ENCODE assay signal across 13 mouse cellular contexts in genomic region chrX:48108394-48109315, GRCm38 (mm10). TPM values are rescaled to one million over a fixed set of nuclear protein-coding genes. Genes with fewer than 3 reads are reported as not detected.
DNase-seq lines count a peak whose midpoint lies in the region; ATAC-seq and TF ChIP-seq lines count a peak whose summit lies in the region.
"Had no signal": no experiment of that assay in that cellular context is flagged by ENCODE, and none has a peak within 500 bp of the region (broad histone marks: within the 10 kb centered on the region; RNA-seq: fewer than 3 reads in every experiment).

Gene Xpnpep2 (plus strand): TSS chrX:48108725.

- H3K9ac ChIP-seq in hindbrain, embryonic 16.5 days (ENCODE audit: low read depth, low read length), result no peak within 1 kb of the TSS
- H3K9ac ChIP-seq in embryonic facial prominence, embryonic 11.5 days (replicated peaks; ENCODE audit: low read length), result no peak within 1 kb of the TSS
- no peak within 1 kb of the TSS for H3K9ac ChIP-seq in kidney, embryonic 14.5 days (ENCODE audit: low read depth, low read length)

- no peaks in the 10 kb centered on the region for H3K36me3 ChIP-seq in hindbrain, embryonic 10.5 days
- no peaks in the 10 kb centered on the region for H3K36me3 ChIP-seq in hindbrain, embryonic 16.5 days (ENCODE audit: control insufficient read depth, insufficient read depth, low read length)
- no peaks in the 10 kb centered on the region for H3K36me3 ChIP-seq in embryonic facial prominence, embryonic 11.5 days (replicated peaks; ENCODE audit: control insufficient read depth, insufficient read depth, low read depth, low read length)
- no peaks in the 10 kb centered on the region for H3K36me3 ChIP-seq in kidney, embryonic 14.5 days (ENCODE audit: control insufficient read depth, insufficient read depth, low read length)
- no peaks in the 10 kb centered on the region for H3K36me3 ChIP-seq in myocyte (ENCODE audit: control insufficient read depth, insufficient read depth)

- no peaks in the 10 kb centered on the region for H3K79me2 ChIP-seq in myocyte (ENCODE audit: control insufficient read depth, insufficient read depth)

- no peak within 1 kb of the TSS for H3K4me3 ChIP-seq in hindbrain, embryonic 10.5 days
- H3K4me3 ChIP-seq in hindbrain, embryonic 16.5 days (ENCODE audit: low read length), result no peak within 1 kb of the TSS
- H3K4me3 ChIP-seq in embryonic facial prominence, embryonic 11.5 days (ENCODE audit: low read depth, low read length), result no peak within 1 kb of the TSS
- H3K4me3 ChIP-seq in kidney, embryonic 14.5 days (ENCODE audit: low read length), result no peak within 1 kb of the TSS
- no peak within 1 kb of the TSS for H3K4me3 ChIP-seq in myocyte

- peak; percentile 26 for DNase-seq in hindbrain, embryonic 10.5 days (ENCODE audit: low spot score)
- DNase-seq in embryonic facial prominence, embryonic 11.5 days (ENCODE audit: low spot score), result peak; percentile 81
- DNase-seq in left cerebral cortex, postnatal 14 days (ENCODE audit: low spot score in 2 of 2), result no peak
- DNase-seq in adrenal gland, postnatal 4 days (ENCODE audit: low spot score in 2 of 2), result no peak
- DNase-seq: adrenal gland, adult 2 months; cerebellum, adult 9-10 months; right cerebral cortex, postnatal 4 days had no signal

- H3K4me1 ChIP-seq in hindbrain, embryonic 10.5 days (replicated peaks), result no peaks in the 10 kb centered on the region
- H3K4me1 ChIP-seq in hindbrain, embryonic 16.5 days (ENCODE audit: control insufficient read depth, insufficient read depth, low read depth, low read length), result no peaks in the 10 kb centered on the region
- no peaks in the 10 kb centered on the region for H3K4me1 ChIP-seq in embryonic facial prominence, embryonic 11.5 days (ENCODE audit: control insufficient read depth, insufficient read depth, low read length)
- no peaks in the 10 kb centered on the region for H3K4me1 ChIP-seq in kidney, embryonic 14.5 days (ENCODE audit: control insufficient read depth, insufficient read depth, low read length)

- no peak within 1 kb of the TSS for H3K4me2 ChIP-seq in hindbrain, embryonic 16.5 days (ENCODE audit: low read length)
- no peak within 1 kb of the TSS for H3K4me2 ChIP-seq in embryonic facial prominence, embryonic 11.5 days (ENCODE audit: low read depth, low read length)
- no peak within 1 kb of the TSS for H3K4me2 ChIP-seq in kidney, embryonic 14.5 days (replicated peaks; ENCODE audit: low read depth, low read length)
- peak within 1 kb of the TSS; percentile 42 for H3K4me2 ChIP-seq in myocyte (ENCODE audit: low read depth)
- H3K4me2 ChIP-seq: liver, embryonic 11.5 days had no signal

- intact Hi-C loops in left cerebral cortex, postnatal 14 days (cut with DNase I), result no loop called here

- H3K27me3 ChIP-seq in hindbrain, embryonic 10.5 days (ENCODE audit: insufficient read depth, poor library complexity, severe bottlenecking), result no peaks in the 10 kb centered on the region
- no peaks in the 10 kb centered on the region for H3K27me3 ChIP-seq in hindbrain, embryonic 16.5 days (replicated peaks; ENCODE audit: control insufficient read depth, insufficient read depth, low read length)
- no peaks in the 10 kb centered on the region for H3K27me3 ChIP-seq in embryonic facial prominence, embryonic 11.5 days (ENCODE audit: control insufficient read depth, insufficient read depth, low read length)
- no peaks in the 10 kb centered on the region for H3K27me3 ChIP-seq in kidney, embryonic 14.5 days (ENCODE audit: control insufficient read depth, insufficient read depth, low read length)
- no peaks in the 10 kb centered on the region for H3K27me3 ChIP-seq in myocyte (ENCODE audit: control insufficient read depth, insufficient read depth, insufficient read length)

- H3ac ChIP-seq in myocyte (ENCODE audit: control insufficient read depth, insufficient read length), result no peak within 1 kb of the TSS

- H3K27ac ChIP-seq in hindbrain, embryonic 10.5 days, result no peak within 1 kb of the TSS
- H3K27ac ChIP-seq in hindbrain, embryonic 16.5 days (ENCODE audit: low read depth, low read length), result no peak within 1 kb of the TSS
- H3K27ac ChIP-seq in embryonic facial prominence, embryonic 11.5 days (replicated peaks; ENCODE audit: low read depth, low read length), result peak within 1 kb of the TSS; percentile 59
- H3K27ac ChIP-seq in kidney, embryonic 14.5 days (ENCODE audit: low read depth, low read length), result no peak within 1 kb of the TSS
- H3K27ac ChIP-seq: hindbrain, postnatal 0 days had no signal

- ATAC-seq in hindbrain, embryonic 16.5 days, result no peak
- peak; percentile 86 for ATAC-seq in embryonic facial prominence, embryonic 11.5 days (replicated peaks; ENCODE audit: insufficient number of reproducible peaks, low FRiP score, low TSS enrichment, low read depth)
- ATAC-seq in kidney, embryonic 14.5 days (ENCODE audit: low FRiP score, low TSS enrichment), result peak; percentile 28; the same call in 1 of the 2 replicates
- no peak for ATAC-seq in megakaryocyte progenitor cell, adult 5-6 weeks (replicated peaks; ENCODE audit: poor library complexity)
- ATAC-seq: hindbrain, postnatal 0 days had no signal

- H3K9me3 ChIP-seq in hindbrain, embryonic 10.5 days, result no peaks in the 10 kb centered on the region
- H3K9me3 ChIP-seq in hindbrain, embryonic 16.5 days (ENCODE audit: control insufficient read depth, low read length), result no peaks in the 10 kb centered on the region
- no peaks in the 10 kb centered on the region for H3K9me3 ChIP-seq in embryonic facial prominence, embryonic 11.5 days (replicated peaks; ENCODE audit: control insufficient read depth, low read length)
- H3K9me3 ChIP-seq in kidney, embryonic 14.5 days (ENCODE audit: control insufficient read depth, low read length), result no peaks in the 10 kb centered on the region

- 69% methylated on average over 6 of the region's 6 CpGs for WGBS in hindbrain, embryonic 10.5 days
- 71% methylated on average over 6 of the region's 6 CpGs for WGBS in hindbrain, embryonic 16.5 days
- WGBS in embryonic facial prominence, embryonic 11.5 days, result 34% methylated on average over 6 of the region's 6 CpGs
- WGBS in kidney, embryonic 14.5 days, result 59% methylated on average over 6 of the region's 6 CpGs

- TF ChIP-seq POLR2A in myocyte (IDR thresholded peaks at IDR 0.05; ENCODE audit: insufficient read length, low read depth), result no peak

TF ChIP-seq in myocyte, 11 proteins besides CTCF, POLR2A, EP300 and RAD21:
- peak in 1 of 3 experiments; percentile 42 for TF ChIP-seq MYOG (IDR thresholded peaks at IDR 0.05; ENCODE audit: control insufficient read depth in 1 of 3, insufficient read depth in 1 of 3, insufficient read length in 2 of 3, low read depth in 2 of 3)
- TF ChIP-seq MYOD1 (IDR thresholded peaks at IDR 0.05; ENCODE audit: control insufficient read depth in 1 of 3, insufficient read length in 2 of 3, low read depth in 2 of 3), result peak in 2 of 3 experiments; percentile 61 to 73
- no peak for TF ChIP-seq TCF3 (IDR thresholded peaks at IDR 0.05; ENCODE audit: insufficient read length, low read depth)

RNA-seq across cellular contexts. Expression of gene Xpnpep2, which starts in this region (rescaled TPM):
- polyA plus RNA-seq in hindbrain, embryonic 10.5 days (2016; fragmentation: Nextera tagmentation; extraction: Ambion mirVana), result 1.3 and 1.4 TPM in 2 replicates
- 0.76 and 1.1 TPM in 2 replicates for polyA plus RNA-seq in hindbrain, embryonic 16.5 days (2015; fragmentation: Nextera tagmentation; extraction: Ambion mirVana)
- 2.5 and 2.7 TPM in 2 replicates for polyA plus RNA-seq in embryonic facial prominence, embryonic 11.5 days (2014; fragmentation: Nextera tagmentation; extraction: Ambion mirVana)
- polyA plus RNA-seq in kidney, embryonic 14.5 days (2014; fragmentation: Nextera tagmentation; extraction: Ambion mirVana), result 2.3 and 3.5 TPM in 2 replicates
- polyA plus RNA-seq in myocyte (2012; fragmentation: generic; extraction: Trizol), result 1.0 TPM
- total RNA-seq in left cerebral cortex, postnatal 14 days (2021), result under 1 TPM; 0.40 to 0.48 TPM
- total RNA-seq in adrenal gland, postnatal 4 days (2021), result 1 to 10 TPM; 1.5 to 7.1 TPM
- not detected in 2 replicates for total RNA-seq in megakaryocyte progenitor cell, adult 5-6 weeks (2015)
- not detected in 2 replicates for total RNA-seq in megakaryocyte progenitor cell, adult 5-6 weeks (2017)

Comparison
In these comparisons a context has a peak if more than half of its experiments do, and no peak if none do; other contexts are left out.
1. DNase-seq: peak in hindbrain, embryonic 10.5 days (single experiment) and embryonic facial prominence, embryonic 11.5 days (single experiment); none in left cerebral cortex, postnatal 14 days (0 of 2) and adrenal gland, postnatal 4 days (0 of 2).
2. ATAC-seq: peak in embryonic facial prominence, embryonic 11.5 days (single experiment) and kidney, embryonic 14.5 days (single experiment); none in hindbrain, embryonic 16.5 days (single experiment) and megakaryocyte progenitor cell, adult 5-6 weeks (single experiment).